Mouse (Mus musculus) ES-Bruce4 (cell line): ENCODE data around the gene Ptges3.

Experiments
- CTCF ChIP-seq: IDR thresholded peaks from one replicate; pipeline ENCODE4 v1.8.1; 2011; ENCODE audit warnings: low read depth, low read length
- EP300 ChIP-seq: IDR thresholded peaks from 2 replicates; pipeline ENCODE4 v1.6.1; 2011; ENCODE audit warnings: low read depth, low read length; ENCODE audit not compliant: insufficient read depth
- POLR2A ChIP-seq: IDR thresholded peaks from one replicate; pipeline ENCODE4 v1.8.1; 2011; ENCODE audit warnings: low read length; ENCODE audit not compliant: insufficient read depth

GRCm38 (mm10) chr10:128090651-128091563 is 32.2 kb downstream of the Ptges3 start:
- TF ChIP-seq CTCF (peak; percentile 77), POLR2A (no peak), EP300 (0 out of 2 replicates have a peak, but pooled peaks have one; percentile 39)
